Mouse (Mus musculus) embryonic fibroblast, embryonic 13.5 days (primary cell): ENCODE results near the gene Glce.

ENCODE experiments used
- CTCF ChIP-seq: IDR thresholded peaks from 2 replicates; pipeline ENCODE4 v1.5.1; 2011; ENCODE audit warnings: mild to moderate bottlenecking, control low read depth, low read length, moderate library complexity, borderline replicate concordance; ENCODE audit not compliant: insufficient read depth
- POLR2A ChIP-seq: IDR thresholded peaks from 2 replicates; pipeline ENCODE4 v1.6.1; 2011; ENCODE audit warnings: low read depth, mild to moderate bottlenecking, control low read depth, low read length, moderate library complexity

DNA sequence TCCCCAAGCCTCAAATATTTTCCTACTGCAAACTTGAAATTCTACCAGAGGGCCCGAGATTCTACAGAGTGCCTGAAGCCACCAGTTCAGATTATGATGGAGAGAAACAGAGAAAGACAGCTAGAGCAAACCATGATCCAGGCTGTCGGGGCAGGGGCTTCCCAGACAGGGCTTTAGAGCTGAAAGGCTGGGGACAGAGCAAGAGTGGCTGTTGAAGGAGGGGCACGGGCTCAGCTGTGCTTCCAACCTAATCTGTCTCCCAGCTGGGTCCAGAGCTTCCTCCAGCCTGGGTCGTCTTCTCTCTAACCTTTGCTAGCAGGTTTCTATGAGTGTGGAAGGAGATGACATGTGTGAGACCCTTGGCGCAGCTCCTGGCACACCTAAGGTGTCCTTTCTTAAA, 44.2 kb upstream of the Glce start:
- TF ChIP-seq CTCF (no peak), POLR2A (no peak)
